Mouse (Mus musculus) embryonic facial prominence, embryonic 11.5 days (tissue): ENCODE measurements around the gene Dcxr. TPM values are rescaled to one million over a fixed set of nuclear protein-coding genes. Genes with fewer than 3 reads are reported as not detected.
"Not testable (repeated sequence)": the region's sequence is repeated elsewhere in the genome, so short reads cannot be mapped to it uniquely, and the experiment has no call there.

Experiments
- ATAC-seq: fragments of 200-750 bp; cut with Nextera tagmentation; replicated peaks from 2 replicates; pipeline ENCODE4 v1.8.0; 2017; ENCODE audit warnings: low read depth; ENCODE audit not compliant: insufficient number of reproducible peaks, low FRiP score, low TSS enrichment
- DNase-seq: peaks from one replicate; pipeline ENCODE4 v3.0.0-alpha.2; 2015; ENCODE audit warnings: low spot score
- H3K27ac ChIP-seq: fragments of 300-500 bp; sonication (generic); replicated peaks from 2 replicates; pipeline ENCODE4 v1.5.1; 2014; ENCODE audit warnings: mild to moderate bottlenecking, low read depth, low read length, control low read depth
- H3K27me3 ChIP-seq: fragments of 300-500 bp; sonication (generic); 2 replicates; pipeline ENCODE4 v1.6.1; 2014; ENCODE audit warnings: mild to moderate bottlenecking, low read length, moderate library complexity, mixed read lengths; ENCODE audit not compliant: control insufficient read depth, insufficient read depth
- H3K36me3 ChIP-seq: fragments of 300-500 bp; sonication (generic); replicated peaks from 2 replicates; pipeline ENCODE4 v1.6.1; 2014; ENCODE audit warnings: low read depth, mild to moderate bottlenecking, low read length, moderate library complexity, mixed read lengths; ENCODE audit not compliant: control insufficient read depth, insufficient read depth
- H3K4me1 ChIP-seq: fragments of 300-500 bp; sonication (generic); 2 replicates; pipeline ENCODE4 v1.6.1; 2014; ENCODE audit warnings: low read length, mixed read lengths; ENCODE audit not compliant: control insufficient read depth, insufficient read depth
- H3K4me2 ChIP-seq: fragments of 300-500 bp; sonication (generic); 2 replicates; pipeline ENCODE4 v1.6.1; 2014; ENCODE audit warnings: low read depth, mild to moderate bottlenecking, control low read depth, low read length, moderate library complexity
- H3K4me3 ChIP-seq: fragments of 300-500 bp; sonication (generic); 2 replicates; pipeline ENCODE4 v1.5.1; 2014; ENCODE audit warnings: low read depth, low read length, control low read depth
- H3K9ac ChIP-seq: fragments of 300-500 bp; sonication (generic); replicated peaks from 2 replicates; pipeline ENCODE4 v1.6.1; 2014; ENCODE audit warnings: mild to moderate bottlenecking, control low read depth, low read length
- H3K9me3 ChIP-seq: fragments of 300-500 bp; sonication (generic); replicated peaks from 2 replicates; pipeline ENCODE4 v1.6.1; 2016; ENCODE audit warnings: mild to moderate bottlenecking, low read length, inconsistent platforms, mixed read lengths; ENCODE audit not compliant: control insufficient read depth
- WGBS: fragments of 180-500 bp; shearing (Covaris S2); extraction: QIAGEN DNeasy Blood & Tissue Kit; methylation state at CpG from one replicate; pipeline ENCODE4 v1.1.7; 2014; 5-methylcytosine and 5-hydroxymethylcytosine counted together
- polyA plus RNA-seq: library from polyadenylated mRNA; unstranded; fragments of >200 nt; fragmentation: Nextera tagmentation; extraction: Ambion mirVana; gene quantifications from 2 replicates; pipeline ENCODE4 v1.2.1, GENCODE M21; 2014

Dcxr gene
- polyA plus RNA-seq, 1 experiment from 2014 or later, result 11.7 TPM

DNA sequence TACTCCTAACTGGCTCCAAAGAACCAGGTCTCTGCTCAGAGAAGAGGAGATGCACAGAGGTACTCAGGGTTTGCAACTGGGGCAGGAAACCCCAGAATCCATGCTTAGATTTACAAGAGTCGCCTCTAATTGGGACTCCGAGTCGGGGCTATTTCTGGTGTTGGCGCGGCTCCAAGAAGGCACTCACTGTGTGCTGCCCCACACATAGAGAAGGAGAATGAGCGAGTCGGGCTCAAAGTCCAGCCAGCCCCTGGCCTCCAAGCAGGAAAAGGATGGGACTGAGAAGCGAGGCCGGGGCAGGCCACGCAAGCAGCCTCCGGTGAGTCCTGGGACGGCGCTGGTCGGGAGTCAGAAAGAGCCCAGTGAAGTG, 35.6 kb upstream of the Dcxr start, which contains the start of gene Hmga1b:
Gene Hmga1b (plus strand): TSS at position 123 of the 370 bp plus-strand sequence.
- not testable (repeated sequence) for H3K4me1 ChIP-seq, H3K36me3 ChIP-seq, H3K27me3 ChIP-seq, DNase-seq, H3K4me3 ChIP-seq, H3K9me3 ChIP-seq, ATAC-seq, H3K9ac ChIP-seq, H3K27ac ChIP-seq, H3K4me2 ChIP-seq
- WGBS, result 17% methylated on average over 11 of the region's 14 CpGs

DNA sequence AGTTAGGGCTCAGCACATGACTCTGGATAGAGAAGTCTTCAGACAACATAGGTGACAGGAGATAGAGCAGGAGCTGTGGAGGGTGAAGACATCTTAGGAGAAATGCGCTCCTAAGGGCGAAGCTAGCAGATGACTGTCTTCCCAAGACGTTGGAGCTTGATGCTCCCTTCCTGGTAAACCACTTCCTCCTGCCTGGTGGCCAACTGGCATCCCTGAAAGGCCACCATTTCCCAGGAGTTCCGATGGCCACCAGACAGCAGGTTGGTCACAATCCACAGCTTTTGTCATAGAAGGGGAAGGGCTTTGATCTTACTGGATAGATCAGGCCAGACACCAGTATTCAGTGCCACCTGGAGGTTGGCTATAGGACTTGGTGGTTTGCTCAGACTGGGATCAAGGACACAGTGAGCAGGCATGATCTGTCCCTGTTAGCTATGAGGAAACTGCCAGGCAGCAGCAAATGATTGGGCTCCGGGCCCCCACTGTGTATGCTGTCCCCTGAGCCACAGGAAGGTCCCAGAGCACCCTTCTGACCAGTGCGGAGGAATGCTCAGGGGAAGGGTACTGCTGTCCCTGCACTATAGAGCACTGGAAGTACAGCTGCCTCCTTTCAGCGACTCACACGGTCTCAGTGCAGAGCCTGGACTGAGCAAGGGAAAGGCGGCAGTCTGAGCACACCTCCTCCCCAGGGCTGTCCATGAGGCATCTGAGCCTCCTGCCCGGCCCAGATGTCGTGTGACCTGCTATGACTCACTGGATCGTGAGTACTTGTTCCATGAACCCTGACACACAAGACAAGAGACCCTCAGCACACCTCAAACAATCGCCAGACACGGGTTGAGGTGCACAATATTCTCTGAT, 35.0 kb upstream of the Dcxr start:
- Histone ChIP-seq H3K27ac (no peak overlapping the region), H3K4me2 (no peak overlapping the region), H3K36me3 (no peaks in the 10 kb centered on the region), H3K4me3 (no peak overlapping the region), H3K27me3 (0 out of 2 replicates have a peak, but pooled peaks cover 3% of the 10 kb centered on the region), H3K9me3 (peaks cover 4% of the 10 kb centered on the region), H3K4me1 (no peaks in the 10 kb centered on the region), H3K9ac (no peak overlapping the region)
- no peak for ATAC-seq
- no peak for DNase-seq
- WGBS, result 68% methylated on average over 14 of the region's 14 CpGs

DNA sequence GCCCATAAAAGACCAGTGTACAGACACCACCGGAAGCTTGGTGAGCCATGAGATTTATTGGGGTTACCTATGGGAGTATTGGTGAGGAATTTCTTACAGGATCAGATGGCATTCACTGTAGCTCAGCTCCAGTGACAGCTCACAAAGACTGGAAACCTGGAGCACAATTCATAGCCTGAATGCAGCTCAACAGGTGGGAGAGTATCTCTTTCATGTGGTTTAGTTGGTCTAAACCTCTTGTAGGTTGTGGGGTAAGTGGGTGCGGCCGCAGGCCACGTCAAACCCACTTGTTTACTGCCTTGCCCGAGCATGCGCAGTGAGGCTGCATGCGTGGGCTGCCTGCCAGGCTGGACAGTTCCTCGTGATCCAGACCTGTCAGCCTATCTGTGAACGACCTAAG, 33.2 kb upstream of the Dcxr start:
- Histone ChIP-seq H3K9ac (no peak overlapping the region), H3K4me2 (no peak overlapping the region), H3K36me3 (no peaks in the 10 kb centered on the region), H3K4me1 (no peaks in the 10 kb centered on the region), H3K9me3 (peaks cover 4% of the 10 kb centered on the region), H3K27ac (no peak overlapping the region), H3K27me3 (0 out of 2 replicates have a peak, but pooled peaks cover 3% of the 10 kb centered on the region), H3K4me3 (no peak overlapping the region)
- DNase-seq, result no peak
- no peak for ATAC-seq
- 86% methylated on average over 9 of the region's 9 CpGs for WGBS

DNA sequence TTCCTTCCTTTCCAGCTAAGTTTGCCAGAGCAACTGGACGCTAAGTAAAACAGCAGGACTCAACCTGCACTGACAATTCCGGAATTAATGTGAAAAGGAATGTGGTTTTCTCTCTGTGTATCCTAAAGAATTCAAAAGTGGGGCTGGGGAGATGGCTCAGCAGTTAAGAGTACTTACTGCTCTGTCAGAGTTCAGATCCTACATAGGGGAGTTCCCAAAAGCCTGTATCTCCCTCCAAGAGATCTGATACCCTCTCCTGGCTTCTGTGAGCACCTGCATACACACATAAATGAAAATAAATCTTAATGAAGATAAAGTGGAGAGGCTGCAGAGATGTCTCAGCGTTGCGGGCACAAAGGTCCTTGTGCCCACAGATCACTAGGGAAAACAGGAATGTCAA, 24.5 kb upstream of the Dcxr start:
- Histone ChIP-seq H3K27me3 (no peaks in the 10 kb centered on the region), H3K36me3 (no peaks in the 10 kb centered on the region), H3K27ac (no peak overlapping the region), H3K9me3 (no peaks in the 10 kb centered on the region), H3K9ac (no peak overlapping the region), H3K4me3 (no peak overlapping the region), H3K4me2 (no peak overlapping the region), H3K4me1 (no peaks in the 10 kb centered on the region)
- DNase-seq, result no peak
- ATAC-seq, result no peak
- WGBS, result 76% methylated on average over 4 of the region's 4 CpGs

DNA sequence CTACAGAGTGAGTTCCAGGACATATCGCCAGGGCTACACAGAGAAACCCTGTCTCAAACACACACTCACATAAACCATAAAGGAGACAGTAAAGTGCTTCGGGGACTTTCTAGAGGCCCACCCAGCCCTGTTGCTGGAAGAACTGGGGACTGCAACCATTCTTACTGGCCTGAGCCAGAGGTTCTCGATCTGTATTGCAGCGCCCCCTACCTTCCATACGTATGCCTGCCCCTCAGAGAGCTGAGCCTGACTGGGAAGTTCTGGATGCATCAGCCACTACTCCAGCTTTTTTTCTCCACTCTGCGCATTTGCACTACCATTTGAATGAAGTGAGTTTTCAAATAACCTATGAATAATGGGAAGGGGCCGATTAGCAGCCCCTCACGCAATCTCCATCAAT, 22.3 kb upstream of the Dcxr start:
- H3K4me3 ChIP-seq, result no peak overlapping the region
- H3K4me2 ChIP-seq, result no peak overlapping the region
- no peaks in the 10 kb centered on the region for H3K36me3 ChIP-seq
- H3K27me3 ChIP-seq, result no peaks in the 10 kb centered on the region
- DNase-seq (no peak), ATAC-seq (no peak)
- H3K4me1 ChIP-seq, result no peaks in the 10 kb centered on the region
- no peak overlapping the region for H3K9ac ChIP-seq
- WGBS, result 58% methylated on average over 8 of the region's 8 CpGs
- no peak overlapping the region for H3K27ac ChIP-seq
- no peaks in the 10 kb centered on the region for H3K9me3 ChIP-seq

DNA sequence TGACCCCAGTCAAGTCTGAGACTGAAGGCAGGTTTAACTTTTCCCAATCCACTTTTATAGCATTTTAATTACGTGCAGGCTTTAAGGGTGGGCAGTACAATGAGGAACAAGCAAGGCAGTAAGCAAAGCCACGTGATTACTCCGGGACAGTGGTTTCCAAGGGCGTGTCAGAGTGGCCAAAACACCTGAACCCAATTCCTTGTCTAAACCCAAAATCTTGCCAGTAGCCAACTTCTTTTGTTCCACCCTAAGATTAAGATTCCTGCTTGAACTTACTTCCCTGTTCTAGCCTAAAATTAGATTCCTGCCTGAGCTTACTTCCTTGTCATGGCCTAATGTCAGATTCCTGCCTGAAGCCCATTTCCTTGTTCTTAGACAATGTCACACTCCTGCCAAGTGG, 20.9 kb upstream of the Dcxr start:
- ATAC-seq (no peak), DNase-seq (no peak)
- Histone ChIP-seq H3K9me3 (no peaks in the 10 kb centered on the region), H3K27ac (no peak overlapping the region), H3K9ac (no peak overlapping the region), H3K4me2 (no peak overlapping the region), H3K4me3 (no peak overlapping the region), H3K36me3 (no peaks in the 10 kb centered on the region), H3K27me3 (no peaks in the 10 kb centered on the region), H3K4me1 (no peaks in the 10 kb centered on the region)
- WGBS, result 75% methylated on average over 4 of the region's 4 CpGs

DNA sequence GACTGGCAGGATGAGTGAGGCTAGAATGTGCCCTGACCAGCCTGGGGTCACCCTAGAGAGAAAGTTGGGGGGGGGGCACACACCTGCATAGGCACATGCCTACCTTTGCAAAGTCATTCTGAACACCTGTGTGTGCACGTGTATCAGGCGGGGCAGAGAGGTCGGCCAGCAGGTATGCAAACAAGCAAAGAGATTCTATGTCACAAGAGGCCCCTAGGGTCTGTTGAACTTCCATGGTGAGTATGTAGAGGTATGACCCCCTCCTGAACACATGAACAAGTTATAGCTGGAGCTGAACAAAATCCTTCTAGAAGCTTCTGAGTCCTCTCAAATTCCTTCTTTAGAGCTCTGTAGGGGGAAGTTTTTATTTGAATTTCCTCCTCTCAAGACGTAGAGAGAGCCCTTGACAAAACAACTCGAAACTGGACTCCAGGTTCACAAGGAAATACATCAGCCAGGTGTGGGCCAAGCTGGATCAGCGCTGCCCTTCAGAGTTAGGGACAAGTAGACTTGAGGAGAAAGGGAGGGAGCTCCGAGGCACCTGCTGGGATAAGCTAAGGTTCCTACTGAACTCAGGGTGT, 17.1 kb upstream of the Dcxr start:
- no peaks in the 10 kb centered on the region for H3K36me3 ChIP-seq
- H3K4me3 ChIP-seq, result no peak overlapping the region
- no peaks in the 10 kb centered on the region for H3K9me3 ChIP-seq
- H3K4me1 ChIP-seq, result no peaks in the 10 kb centered on the region
- 68% methylated on average over 7 of the region's 7 CpGs for WGBS
- H3K27me3 ChIP-seq, result no peaks in the 10 kb centered on the region
- no peak overlapping the region for H3K4me2 ChIP-seq
- ATAC-seq (no peak), DNase-seq (no peak)
- H3K9ac ChIP-seq, result no peak overlapping the region
- H3K27ac ChIP-seq, result no peak overlapping the region

DNA sequence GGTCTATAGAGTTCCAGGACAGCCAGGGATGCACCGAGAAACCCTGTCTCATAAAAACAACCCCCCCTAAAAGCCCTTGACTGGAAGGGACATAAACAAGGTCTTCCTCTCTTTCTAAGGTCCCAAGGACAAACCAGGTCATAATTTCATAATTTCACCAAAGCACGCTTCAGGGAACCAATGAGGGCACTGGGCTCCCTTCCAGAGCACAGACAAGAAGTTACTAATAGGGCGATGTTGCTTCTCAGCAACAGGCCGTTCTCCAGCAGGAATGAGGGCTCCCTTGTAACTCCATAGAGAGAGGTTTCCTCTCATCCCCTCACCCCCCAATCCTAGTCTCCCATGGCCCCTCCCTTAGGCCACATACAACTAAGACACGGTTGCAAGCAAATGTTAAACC, 13.9 kb upstream of the Dcxr start:
- Histone ChIP-seq H3K27me3 (no peaks in the 10 kb centered on the region), H3K27ac (no peak overlapping the region), H3K4me2 (no peak overlapping the region), H3K9ac (no peak overlapping the region), H3K4me1 (no peaks in the 10 kb centered on the region), H3K36me3 (no peaks in the 10 kb centered on the region), H3K4me3 (no peak overlapping the region), H3K9me3 (no peaks in the 10 kb centered on the region)
- no peak for ATAC-seq
- no peak for DNase-seq
- WGBS, result 90% methylated on average over 5 of the region's 5 CpGs
